Mouse (Mus musculus): Measurements from ENCODE around the gene Cytl1.
A peak's percentile ranks its signal among the peaks of the same experiment; 100 is the strongest.

Gene Cytl1

GRCm38 (mm10) chr5:37769031-37769430 lies 33.7 kb downstream of the Cytl1 start:
- peak; percentile 70 to 78 for DNase-seq (ENCODE audit: low spot score in 2 of 2)

- no peak for DNase-seq (ENCODE audit: low spot score in 2 of 2)
Measured at GRCm38 (mm10) chr5:37770870-37771269, 35.6 kb downstream of the Cytl1 start.

GRCm38 (mm10) chr5:37774011-37774410 lies 38.7 kb downstream of the Cytl1 start:
- no peak for DNase-seq (ENCODE audit: low spot score in 2 of 2)

- DNase-seq (ENCODE audit: low spot score in 2 of 2) = no peak
Measured at GRCm38 (mm10) chr5:37775681-37776080, 40.4 kb downstream of the Cytl1 start.

GRCm38 (mm10) chr5:37783306-37783705 lies 48.0 kb downstream of the Cytl1 start:
- peak in 1 of 2 experiments; percentile 21 for DNase-seq (ENCODE audit: low spot score in 2 of 2)

- no peak for DNase-seq (ENCODE audit: low spot score in 2 of 2)
Measured at GRCm38 (mm10) chr5:37784847-37785391, 49.6 kb downstream of the Cytl1 start.
